Mouse (Mus musculus): ENCODE results near the gene Map2k5.

GRCm38 (mm10) chr9:63314126-63314525 lies 63.6 kb downstream of the Map2k5 start:
- TF ChIP-seq POLR2A (IDR thresholded peaks at IDR 0.05; ENCODE audit: low read depth, low read length) (no peak), CTCF (IDR thresholded peaks at IDR 0.05; ENCODE audit: extremely low read depth, insufficient read depth, insufficient read length, insufficient replicate concordance) (no peak)
